Mouse (Mus musculus): ENCODE data around the gene Clec2g.
"Not testable (repeated sequence)": the region's sequence is repeated elsewhere in the genome, so short reads cannot be mapped to it uniquely, and the experiment has no call there.

Gene Clec2g

GRCm38 (mm10) chr6:128971394-128972039, 37.3 kb downstream of the Clec2g start:
- no peak for DNase-seq (ENCODE audit: low read depth)

- DNase-seq (ENCODE audit: low read depth): no peak
Observed at GRCm38 (mm10) chr6:128972156-128972555, 38.0 kb downstream of the Clec2g start.

GRCm38 (mm10) chr6:128972687-128973438, 38.7 kb downstream of the Clec2g start:
- DNase-seq (ENCODE audit: low read depth): no peak

- DNase-seq (ENCODE audit: low read depth): no peak
Observed at GRCm38 (mm10) chr6:128973439-128973697, 39.2 kb downstream of the Clec2g start.

- not testable (repeated sequence) for DNase-seq (ENCODE audit: low read depth)
Observed at GRCm38 (mm10) chr6:128974850-128975249, 40.7 kb downstream of the Clec2g start.

GRCm38 (mm10) chr6:128976194-128976593, 42.0 kb downstream of the Clec2g start:
- no peak for DNase-seq (ENCODE audit: low read depth)

GRCm38 (mm10) chr6:128981951-128982541, 47.9 kb downstream of the Clec2g start:
- DNase-seq (ENCODE audit: low read depth): not testable (repeated sequence)

- DNase-seq (ENCODE audit: low read depth): no peak
Observed at GRCm38 (mm10) chr6:128992337-128992736, 58.2 kb downstream of the Clec2g start.

- no peak for DNase-seq (ENCODE audit: low read depth)
Observed at GRCm38 (mm10) chr6:128992753-128993152, 58.6 kb downstream of the Clec2g start.

GRCm38 (mm10) chr6:128993221-128993620, 59.0 kb downstream of the Clec2g start:
- no peak for DNase-seq (ENCODE audit: low read depth)

GRCm38 (mm10) chr6:128994336-128994735, 60.2 kb downstream of the Clec2g start:
- DNase-seq (ENCODE audit: low read depth): no peak

- no peak for DNase-seq (ENCODE audit: low read depth)
Observed at GRCm38 (mm10) chr6:128994742-128995141, 60.6 kb downstream of the Clec2g start.

GRCm38 (mm10) chr6:128995250-128996053, 61.3 kb downstream of the Clec2g start:
- no peak for DNase-seq (ENCODE audit: low read depth)

GRCm38 (mm10) chr6:128996054-128996767, 62.0 kb downstream of the Clec2g start:
- DNase-seq (ENCODE audit: low read depth): no peak

GRCm38 (mm10) chr6:128996768-128997442, 62.7 kb downstream of the Clec2g start:
- no peak for DNase-seq (ENCODE audit: low read depth)

GRCm38 (mm10) chr6:129001392-129001791, 67.2 kb downstream of the Clec2g start:
- DNase-seq (ENCODE audit: low read depth): no peak

- DNase-seq (ENCODE audit: low read depth): no peak
Observed at GRCm38 (mm10) chr6:129008552-129008951, 74.4 kb downstream of the Clec2g start.

- not testable (repeated sequence) for DNase-seq (ENCODE audit: low read depth)
Observed at GRCm38 (mm10) chr6:129009846-129010504, 75.8 kb downstream of the Clec2g start.

GRCm38 (mm10) chr6:129010505-129010873, 76.3 kb downstream of the Clec2g start:
- no peak for DNase-seq (ENCODE audit: low read depth)

- not testable (repeated sequence) for DNase-seq (ENCODE audit: low read depth)
Observed at GRCm38 (mm10) chr6:129012012-129012411, 77.8 kb downstream of the Clec2g start.

- no peak for DNase-seq (ENCODE audit: low read depth)
Observed at GRCm38 (mm10) chr6:129012966-129013365, 78.8 kb downstream of the Clec2g start.

Data from c-Kit-positive CD71-negative TER-119-negative erythroid progenitor cells, embryonic 14.5 days (primary cell).